Mouse (Mus musculus) natural killer cell, adult 2 months (primary cell): ENCODE results near the gene Lmo1.

ENCODE experiments used
- DNase-seq, 2 experiments: peaks; one replicate each; pipeline ENCODE4 v3.0.0; 2022; ENCODE audit warnings: low spot score in 2 of 2

Lmo1 gene

DNA sequence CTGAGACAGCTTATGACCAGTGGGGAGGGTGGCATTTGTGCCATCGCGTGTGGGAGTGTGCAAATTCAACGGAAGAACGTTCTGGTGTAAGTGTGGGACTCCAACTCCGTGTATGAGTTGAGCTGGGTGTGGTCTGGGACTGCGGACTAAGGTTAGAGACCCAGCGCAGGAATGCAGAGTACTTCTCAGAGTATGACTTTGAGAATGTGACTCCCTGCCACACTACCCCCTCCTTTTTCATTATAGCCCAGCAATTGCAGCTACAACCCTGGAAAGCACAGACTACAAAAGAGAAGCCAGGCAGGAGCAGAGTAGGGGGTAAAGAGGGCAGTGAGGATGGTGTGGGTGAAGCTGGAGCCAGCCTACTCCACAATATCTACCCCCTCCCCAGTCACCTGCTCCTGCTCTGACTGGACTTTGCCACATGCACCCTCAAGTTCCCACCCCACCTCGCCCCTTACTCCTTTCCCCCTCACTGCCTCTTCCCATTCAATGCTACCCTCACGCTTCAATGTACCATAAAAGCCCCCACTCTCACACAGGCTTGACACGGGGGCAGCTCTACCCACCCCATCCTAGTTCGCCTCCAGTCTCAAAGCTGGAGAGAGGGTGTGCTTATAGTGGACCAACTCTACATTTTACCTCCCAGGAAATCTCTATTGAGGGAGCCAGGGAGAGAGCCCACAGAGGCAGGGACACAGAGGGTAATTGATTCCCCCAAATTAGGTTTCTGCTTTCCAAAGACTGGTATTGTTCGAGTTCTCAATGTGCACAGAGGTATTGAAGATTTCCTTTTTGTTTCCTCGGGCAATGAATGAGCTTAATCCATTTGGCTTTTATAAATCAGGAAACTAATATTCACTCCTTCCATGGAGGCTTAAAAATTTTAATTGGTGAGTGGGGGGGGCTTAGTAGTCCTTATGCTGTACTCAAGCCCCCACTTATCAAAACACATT lies 941 bp upstream of the Lmo1 start:
- DNase-seq, result no peak

DNA sequence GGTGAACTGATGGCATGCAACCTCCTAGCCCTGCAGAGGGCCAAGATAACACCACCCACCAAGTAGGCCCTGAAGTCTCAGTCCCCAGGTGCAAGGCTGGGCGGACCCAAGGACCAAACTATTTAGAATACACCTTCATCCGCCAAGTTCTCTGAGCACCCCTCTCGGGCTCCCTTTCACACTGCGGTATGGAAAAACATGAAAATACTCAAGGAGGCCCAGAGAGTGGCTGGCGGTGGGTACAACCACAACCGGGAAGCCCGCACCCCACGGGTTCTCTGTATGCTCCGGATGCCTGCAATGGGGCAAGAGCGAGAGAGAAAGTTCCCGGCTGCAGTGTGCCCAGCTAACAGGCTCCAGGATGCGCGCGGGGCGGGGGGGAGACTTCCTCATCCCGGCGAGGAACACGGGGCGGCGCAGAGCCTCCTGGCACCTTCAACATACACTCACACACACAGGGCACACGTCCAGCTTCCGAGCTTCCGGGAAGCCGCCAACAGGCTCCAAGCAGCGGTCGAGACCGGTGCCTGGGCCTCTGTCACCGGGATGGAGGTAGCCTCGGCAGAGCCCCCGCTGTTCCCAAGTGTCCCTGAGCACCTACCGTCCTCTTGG lies 564 bp downstream of the Lmo1 start:
- DNase-seq, result no peak

DNA sequence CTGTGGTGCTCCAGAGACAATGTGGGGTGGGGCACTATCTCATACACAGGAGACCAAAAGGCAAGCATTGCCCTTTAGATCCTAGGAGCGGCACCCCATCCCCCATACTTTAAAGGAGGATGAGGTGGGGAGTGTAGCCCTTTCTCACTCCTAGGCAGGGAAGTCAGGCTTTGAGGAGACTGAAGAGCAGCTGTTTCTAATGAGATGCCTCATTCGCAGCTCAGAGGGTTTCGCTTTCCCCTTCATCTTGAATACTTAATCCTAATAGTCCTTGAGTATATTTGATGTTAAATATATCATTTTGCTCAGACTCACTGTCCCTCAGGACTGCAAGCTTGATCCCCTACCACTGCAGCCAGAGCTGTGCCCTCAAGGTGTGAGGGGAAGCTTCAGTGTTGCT lies 3.1 kb downstream of the Lmo1 start:
- DNase-seq, result no peak

DNA sequence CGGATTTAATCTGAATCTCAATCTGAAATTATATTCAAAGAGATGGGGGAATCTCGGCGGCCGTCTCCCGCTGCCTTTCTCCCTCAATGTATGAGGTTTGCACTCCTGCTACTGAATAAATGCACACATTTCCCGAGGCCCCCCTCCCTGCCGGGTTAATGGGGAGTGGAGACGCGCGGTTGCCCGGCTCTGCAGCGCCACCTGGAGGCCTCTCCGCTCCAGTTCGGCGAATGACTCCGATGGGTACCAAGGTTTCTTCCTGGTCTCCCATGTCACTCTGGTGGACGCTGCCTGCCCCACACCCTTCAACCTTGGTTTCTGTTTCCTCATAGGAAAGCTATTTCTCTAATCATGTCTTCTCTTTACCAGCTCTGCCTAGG lies 4.6 kb downstream of the Lmo1 start:
- peak; percentile 12 to 25 for DNase-seq

DNA sequence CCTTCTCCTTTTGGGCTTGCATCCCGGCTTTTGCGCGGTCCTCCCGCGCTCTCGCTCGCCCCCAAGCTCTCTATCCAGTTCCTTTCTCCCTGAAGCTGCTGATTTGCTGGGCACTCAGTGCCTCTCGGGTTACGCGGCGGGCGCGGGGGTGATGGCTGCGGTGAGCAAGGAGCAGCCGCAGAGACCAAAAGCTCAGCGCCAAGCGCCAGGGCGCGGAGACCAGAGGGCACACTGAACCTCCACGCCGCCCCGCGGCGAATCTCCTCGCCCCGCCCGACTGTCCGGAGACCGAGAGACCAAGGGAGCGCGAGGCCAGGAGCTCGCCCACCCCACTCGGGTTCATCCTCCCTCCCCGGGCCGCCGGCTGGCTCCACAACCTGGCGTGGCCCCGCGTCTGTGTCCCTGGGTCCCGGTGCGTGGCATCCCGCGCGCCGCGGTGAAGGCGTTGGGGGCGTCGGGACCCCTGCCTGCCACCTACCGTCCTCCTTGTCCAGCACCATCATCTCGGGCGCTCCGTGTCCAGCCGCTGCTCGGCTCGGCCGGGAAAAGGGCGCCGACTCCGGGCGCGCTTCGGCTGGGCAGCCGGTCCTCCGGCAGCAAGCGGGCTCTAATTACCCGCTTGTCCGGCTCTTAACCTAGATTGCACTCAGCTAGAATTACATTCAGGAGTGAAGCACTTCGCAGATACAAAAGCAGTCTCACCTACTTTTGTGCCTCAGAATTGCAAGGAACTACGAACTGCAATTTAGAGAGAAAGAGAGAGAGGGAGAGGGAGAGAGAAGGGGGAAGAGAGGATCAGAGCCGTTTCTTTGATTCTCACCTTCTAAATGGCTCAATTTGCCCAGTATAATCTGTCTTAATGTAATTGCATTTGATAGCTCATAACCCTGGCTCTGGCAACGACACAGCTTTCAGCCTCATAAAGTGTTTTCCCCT lies 5.2 kb downstream of the Lmo1 start:
- no peak for DNase-seq

DNA sequence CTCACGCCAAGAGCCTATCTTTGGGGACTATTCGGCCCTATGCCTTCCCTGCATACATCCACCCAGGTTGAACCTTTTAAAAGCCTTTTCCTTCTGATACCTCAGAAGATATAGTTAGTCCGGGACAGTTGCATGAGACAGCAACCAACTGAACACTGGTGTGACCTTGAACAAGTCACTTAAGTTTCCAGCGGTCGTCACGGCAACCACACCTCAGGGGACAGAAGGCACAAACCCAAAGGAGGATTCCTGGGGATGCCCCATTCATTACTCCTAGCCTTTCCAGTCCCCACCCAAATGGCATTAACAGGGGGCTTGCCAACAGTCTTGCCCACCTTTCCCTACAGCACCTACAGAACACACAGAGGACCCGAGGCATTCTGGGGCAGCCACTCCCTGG lies 6.3 kb downstream of the Lmo1 start:
- no peak for DNase-seq

DNA sequence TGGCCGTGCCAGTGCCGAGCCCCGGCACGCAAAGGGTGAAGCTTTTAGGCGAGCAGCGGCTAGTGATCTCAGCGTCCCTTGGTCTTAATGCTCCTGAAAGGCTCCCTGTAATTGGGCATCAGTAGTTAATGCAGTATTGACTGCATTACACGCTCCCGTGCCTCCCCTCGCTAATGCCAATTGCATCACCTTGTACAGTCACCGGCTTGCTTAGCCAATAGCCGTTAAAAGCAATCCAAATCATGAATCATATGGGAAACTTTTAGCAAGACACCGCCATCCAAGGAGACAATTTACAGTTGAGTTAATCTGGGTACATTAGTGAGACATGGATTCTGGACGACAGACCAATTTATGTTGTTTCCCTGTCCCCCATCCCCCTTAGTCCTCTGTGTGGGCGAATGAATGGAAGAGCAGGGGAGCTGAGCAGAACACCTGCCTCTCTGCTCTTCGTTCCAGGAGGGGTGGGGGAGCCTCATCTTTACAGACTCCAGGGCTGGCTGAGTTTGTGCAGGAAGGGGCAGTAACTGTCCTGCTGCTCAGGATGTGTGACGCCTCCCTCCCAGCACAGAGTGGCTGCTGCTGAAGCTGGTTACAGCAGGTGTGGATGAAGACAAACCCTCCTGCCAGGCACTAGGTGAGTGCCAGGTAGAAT lies 8.9 kb downstream of the Lmo1 start:
- no peak for DNase-seq

DNA sequence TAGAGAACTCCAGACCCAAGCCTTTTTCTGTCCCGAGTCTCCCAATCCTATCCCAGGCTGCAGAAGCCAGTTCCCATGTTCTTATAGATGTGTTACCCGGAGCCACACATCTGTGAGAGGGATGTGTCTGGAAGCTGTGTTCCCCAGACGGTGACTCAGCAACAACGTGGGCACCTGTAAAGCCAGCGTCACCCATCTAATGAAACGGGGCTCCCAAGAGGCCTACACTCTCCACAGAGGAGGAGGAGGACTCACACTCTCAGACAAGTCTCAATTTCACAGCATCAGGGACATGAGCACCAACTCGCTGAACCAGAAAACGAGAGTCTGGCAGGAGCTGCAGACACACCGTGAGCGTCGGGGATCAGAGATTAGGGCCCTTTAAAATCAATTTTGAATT lies 20.7 kb downstream of the Lmo1 start:
- no peak for DNase-seq

DNA sequence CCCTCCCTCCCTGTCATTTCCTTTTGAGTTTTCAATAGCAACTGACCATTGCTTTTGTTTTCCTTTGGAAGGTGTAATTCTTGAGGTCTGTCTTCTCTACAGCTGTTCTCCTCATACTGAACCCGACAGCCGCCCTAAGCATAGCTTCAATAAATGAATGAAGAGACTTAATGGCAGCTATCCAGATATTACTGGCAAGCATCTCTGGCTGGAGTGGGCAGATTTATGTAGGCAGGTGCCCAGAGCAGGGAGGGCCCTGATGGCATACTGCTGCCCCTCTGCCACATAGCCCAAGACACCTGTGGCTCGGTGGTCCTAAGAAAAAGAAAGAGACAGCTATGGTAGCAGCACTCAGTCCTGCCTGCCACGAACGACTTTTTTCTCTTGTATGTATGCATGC lies 21.5 kb downstream of the Lmo1 start:
- DNase-seq, result no peak

DNA sequence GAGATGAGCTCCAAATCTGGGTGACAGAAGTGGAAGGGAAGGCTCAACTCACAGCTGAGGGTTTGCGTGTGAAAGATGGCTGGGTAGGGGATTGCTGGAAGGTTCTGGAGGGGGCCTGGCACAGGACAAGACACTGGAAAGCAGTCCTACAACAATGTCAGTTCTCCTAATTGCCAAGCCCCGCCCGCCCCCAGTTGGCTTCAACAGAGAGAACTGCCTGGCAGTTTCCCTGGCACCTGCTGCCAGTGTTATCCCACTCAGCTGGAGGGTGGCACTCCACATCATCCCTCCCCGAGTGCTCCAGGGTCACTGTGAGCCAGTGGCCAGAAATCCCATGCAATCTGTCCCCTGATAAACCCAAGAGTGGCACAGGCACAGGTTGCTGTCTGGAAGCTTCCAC lies 23.9 kb downstream of the Lmo1 start:
- DNase-seq, result no peak

DNA sequence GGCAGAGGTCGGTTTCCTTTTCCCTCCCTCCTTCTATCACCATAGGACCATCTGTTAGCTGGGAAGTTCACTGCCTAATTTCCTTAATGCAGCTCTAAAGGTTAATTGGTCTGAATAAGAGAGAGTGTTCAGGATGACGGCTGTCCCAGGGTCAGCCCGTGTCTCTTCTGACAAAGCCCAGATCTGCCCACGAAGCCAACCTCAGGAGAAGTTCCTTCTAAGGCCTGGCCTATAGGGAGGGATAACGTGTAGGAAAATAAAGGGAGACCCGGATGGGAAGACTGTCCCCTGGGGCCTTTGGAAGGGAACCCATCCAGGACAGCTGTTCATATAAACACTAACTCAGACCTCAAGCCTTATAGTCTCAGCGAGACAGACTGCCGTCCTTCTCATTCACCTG lies 29.8 kb downstream of the Lmo1 start:
- no peak for DNase-seq

DNA sequence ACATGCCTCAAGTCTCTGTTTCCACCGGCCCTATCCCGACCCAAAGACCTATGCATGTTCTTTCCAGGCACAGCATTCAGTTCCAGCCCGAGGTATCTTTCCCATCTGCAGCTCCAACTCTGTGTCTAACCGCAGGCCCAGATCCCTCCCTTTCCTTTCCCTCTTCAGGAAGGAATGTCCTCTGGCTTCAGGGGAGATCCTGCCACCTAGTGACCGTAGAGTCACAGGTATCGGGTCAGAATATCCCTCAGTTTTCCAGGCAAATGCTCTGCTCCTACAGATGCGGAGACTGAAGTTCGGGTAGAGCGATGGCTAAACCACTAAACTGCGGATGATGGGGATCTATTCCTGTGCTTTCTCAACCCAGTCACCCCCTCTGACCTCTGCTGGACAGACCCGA lies 30.3 kb downstream of the Lmo1 start:
- DNase-seq, result no peak

DNA sequence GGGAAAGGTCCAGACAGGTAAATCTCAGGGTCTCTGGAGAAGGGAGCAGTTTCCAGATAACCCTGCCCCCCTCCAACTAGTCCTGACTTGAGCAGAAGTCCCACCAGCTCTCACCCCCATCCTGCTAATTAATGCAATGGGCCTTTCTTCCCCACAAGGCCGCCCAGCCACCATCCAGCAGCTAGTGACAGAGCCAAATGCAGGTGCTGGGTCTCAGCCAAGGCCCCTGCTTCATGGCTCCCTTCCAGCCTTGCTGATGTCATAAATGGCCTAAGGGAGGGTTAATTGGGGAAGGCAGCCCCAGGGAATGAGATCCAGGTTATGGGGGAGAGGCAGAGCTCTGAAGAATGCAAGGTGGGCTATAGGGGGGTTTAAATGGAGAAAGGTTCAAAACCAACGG lies 32.4 kb downstream of the Lmo1 start:
- DNase-seq, result no peak

DNA sequence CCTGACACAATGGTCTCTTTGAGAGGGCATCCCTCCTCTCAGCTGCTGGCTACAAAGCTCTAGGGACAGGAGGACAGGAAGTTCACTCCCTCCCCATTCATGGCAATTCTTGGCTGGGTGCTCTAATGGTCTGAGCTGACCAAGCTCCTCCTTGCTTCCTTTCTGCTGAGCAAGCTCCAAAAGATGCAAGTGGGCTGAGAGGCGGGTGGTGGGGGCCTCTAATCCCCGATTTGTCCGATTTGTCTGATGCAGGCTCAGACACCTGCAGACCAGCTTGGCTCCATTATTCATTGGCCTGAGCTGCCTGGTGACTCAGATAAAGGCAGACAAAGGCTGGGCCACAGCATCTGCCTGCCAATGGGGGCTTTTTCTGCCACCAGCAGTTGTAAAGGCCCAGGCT lies 33.3 kb downstream of the Lmo1 start:
- no peak for DNase-seq

DNA sequence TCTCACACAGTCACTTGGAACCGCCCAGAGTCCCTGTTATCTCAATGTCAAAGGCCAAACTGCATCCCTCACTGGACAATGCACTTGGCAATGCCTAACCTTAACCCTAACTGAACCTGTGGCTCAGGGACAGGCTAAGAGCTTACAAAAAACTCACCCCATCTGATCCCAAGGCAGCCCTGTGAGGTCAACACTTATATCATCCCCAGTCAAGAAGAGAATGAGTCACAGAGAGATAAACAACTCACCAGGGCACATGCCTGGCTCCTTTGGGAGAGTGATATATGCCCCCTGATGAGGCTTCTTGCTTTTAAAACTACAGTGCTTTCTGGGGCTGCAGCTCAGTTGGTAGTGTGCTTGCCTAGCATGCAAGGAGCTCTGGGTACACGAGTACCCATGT lies 34.0 kb downstream of the Lmo1 start:
- no peak for DNase-seq

DNA sequence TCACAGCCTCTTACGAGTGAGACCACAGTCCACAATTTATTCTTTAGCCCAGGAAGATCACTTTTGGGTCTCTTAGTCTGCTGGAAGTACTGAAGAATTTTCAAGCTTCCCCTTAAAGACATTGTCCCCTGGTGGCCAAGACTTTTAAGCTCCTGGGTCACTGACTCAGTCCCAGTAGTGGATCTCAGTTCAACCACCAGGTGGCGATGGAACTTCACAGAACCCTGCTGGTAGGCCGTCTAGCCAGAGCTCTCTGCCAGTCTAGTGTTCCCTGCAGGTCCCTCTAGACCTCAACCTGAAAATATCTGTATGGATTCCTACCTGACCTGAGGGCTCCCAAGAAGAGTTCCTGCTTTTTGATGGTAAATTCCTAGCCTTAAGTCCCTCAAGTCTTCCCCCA lies 35.6 kb downstream of the Lmo1 start:
- peak; percentile 8 to 56 for DNase-seq

DNA sequence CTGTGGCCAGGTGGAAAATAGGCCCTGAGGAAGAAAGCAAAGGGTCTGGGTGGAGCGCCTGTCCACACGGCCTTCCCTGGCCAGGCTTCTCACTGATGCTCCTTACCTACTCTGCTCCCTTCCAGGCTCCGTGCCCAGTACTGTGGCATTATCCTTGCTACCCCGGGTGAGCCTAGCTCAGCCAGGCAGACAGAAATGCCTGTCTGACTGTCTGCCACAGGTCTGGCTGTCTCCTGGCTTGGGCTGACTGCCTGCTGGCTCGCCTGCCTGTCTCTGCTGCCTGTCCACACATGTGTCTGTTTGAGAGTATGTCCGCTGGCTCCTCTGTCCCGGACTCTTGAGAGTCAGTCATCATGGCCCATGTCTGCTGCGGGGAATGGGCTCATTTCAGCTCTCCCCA lies 37.6 kb downstream of the Lmo1 start:
- no peak for DNase-seq

DNA sequence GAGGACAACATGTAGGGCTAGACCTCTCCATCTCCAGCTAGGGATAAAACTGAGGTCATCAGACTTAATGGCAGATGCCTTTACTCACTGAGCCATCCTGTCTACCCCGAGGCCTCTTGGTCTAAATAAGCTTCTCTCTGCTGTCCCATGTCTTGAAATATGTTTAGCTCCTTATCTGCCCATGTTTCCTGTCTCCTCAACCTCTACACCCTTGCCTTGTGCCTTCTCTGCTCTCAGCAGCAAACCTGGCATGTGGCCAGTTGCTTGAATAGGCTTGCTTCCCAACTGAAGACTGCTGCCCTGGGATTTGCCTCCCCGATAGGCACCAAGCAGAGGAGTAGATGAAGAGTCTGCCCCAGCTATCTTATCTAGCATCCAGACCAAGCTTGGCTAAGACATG lies 43.4 kb downstream of the Lmo1 start:
- DNase-seq, result no peak

DNA sequence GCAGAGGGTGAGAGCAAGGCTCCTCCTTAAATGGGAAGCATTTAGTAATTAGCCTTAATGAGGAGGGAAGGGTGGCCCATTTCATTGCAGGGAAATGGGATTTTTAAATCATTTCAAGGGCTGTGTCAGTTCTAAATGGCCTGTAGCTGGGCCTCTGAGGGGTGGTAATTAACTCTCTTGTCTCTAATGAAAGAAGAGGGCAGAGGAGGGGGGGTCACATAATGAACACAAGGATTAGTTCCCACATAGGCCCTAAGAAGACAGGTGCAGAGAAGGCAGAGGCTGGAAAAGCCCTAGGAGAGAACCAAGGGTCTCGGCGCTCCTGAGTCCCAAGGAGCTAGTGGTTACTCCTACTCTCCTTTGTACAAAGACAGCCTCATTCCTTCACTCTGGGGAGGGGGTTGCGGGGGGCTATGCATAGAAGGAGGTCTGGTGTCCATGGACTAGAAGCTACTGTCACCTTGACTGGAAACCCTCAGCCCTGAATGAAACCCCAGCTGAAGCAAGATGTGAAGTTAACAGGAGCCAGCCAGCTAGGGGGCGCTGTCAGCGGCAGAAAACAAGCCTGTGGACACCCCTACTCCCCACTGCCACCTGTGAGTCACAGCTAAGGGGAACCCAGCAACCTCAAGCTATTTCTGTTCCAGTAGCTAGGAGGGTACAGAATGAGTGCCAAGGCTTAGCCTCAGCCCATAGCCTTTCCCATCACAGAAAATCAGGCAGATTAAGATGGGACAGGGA lies 44.9 kb downstream of the Lmo1 start:
- no peak for DNase-seq

DNA sequence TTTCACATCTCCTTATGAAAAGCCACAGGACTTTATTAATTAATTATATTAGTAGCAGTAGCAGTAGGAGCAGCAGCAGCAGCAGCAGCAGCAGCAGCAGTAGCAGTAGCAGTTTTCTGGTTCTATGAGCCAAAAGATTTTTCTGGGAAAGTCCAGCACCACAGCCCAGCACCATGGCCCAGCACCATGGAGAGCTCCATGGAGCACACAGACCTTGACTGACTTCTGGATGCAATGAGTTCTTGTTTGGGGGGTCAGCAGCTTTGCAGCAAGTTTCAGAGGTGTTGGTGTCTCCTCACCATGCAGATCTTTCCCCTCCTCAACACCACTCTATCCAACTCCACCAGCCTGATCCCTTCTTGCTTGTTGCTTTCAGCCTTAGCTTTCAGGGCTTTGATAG lies 45.6 kb downstream of the Lmo1 start:
- no peak for DNase-seq

DNA sequence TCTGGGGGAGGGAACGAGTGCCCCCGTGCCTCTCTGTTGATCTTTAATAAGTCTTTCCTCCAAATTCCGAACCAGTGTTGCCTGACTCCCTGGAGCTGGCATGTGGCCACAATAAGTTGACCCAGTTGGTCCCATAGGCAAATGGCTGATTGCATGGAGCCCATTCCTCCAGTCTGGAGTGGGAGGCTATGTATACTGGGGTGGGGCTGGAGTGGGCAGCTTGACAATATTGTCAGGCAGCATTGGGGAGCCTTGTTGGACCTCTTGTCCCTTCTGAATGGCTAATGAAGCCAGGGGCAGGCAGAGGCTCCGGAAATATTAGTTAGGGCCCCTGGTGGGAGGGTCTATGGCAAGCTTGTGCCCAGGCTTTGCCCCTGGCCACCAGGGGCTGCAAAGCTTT lies 59.1 kb downstream of the Lmo1 start:
- no peak for DNase-seq
